Mouse (Mus musculus) CH12.LX (cell line): ENCODE measurements at regions not wholly inside any gene's neighbourhood (a gene's known extent, or its start where the extent isn't known, plus 50 kb on each side); places are given as distances from the start of the nearest gene placed in this dataset.

Experiments used
- DNase-seq: peaks from one replicate; pipeline ENCODE4 v3.0.0-alpha.2; 2013; ENCODE audit errors: extremely low read depth
- H3K27ac ChIP-seq: 2 replicates; pipeline ENCODE4 v1.5.1; 2012; ENCODE audit warnings: low read depth, mild to moderate bottlenecking, control low read depth, moderate library complexity; ENCODE audit not compliant: insufficient read depth
- H3K27me3 ChIP-seq: replicated peaks from 2 replicates; pipeline ENCODE3; 2012; ENCODE audit warnings: inconsistent platforms
- H3K36me3 ChIP-seq, 2 experiments: replicated peaks in 1 of 2; 2 replicates each; pipeline versions ENCODE3 to v1.6.1; 2012; ENCODE audit warnings: inconsistent platforms in 1 of 2, low read length in 1 of 2, mild to moderate bottlenecking in 1 of 2, mixed read lengths in 1 of 2, moderate library complexity in 1 of 2; ENCODE audit not compliant: control insufficient read depth in 1 of 2, insufficient read depth in 1 of 2
- H3K4me1 ChIP-seq, 2 experiments: 2 replicates each; pipeline ENCODE4 v1.6.1; 2012; ENCODE audit warnings: inconsistent platforms in 1 of 2, moderate library complexity in 1 of 2; ENCODE audit not compliant: insufficient read depth in 2 of 2, control insufficient read depth in 1 of 2
- H3K4me2 ChIP-seq: 2 replicates; pipeline ENCODE4 v1.6.1; 2012; ENCODE audit warnings: low read depth, mild to moderate bottlenecking, control low read depth; ENCODE audit not compliant: poor library complexity, insufficient read depth, severe bottlenecking
- H3K4me3 ChIP-seq, 3 experiments: fragments of 150-350 bp in 1 of 3; sonication (generic) in 1 of 3; replicated peaks in 1 of 3; 2 replicates each; pipeline versions ENCODE3 to v1.5.1; 2011 to 2012; ENCODE audit warnings: low read depth in 2 of 3, low read length in 2 of 3, mild to moderate bottlenecking in 2 of 3, moderate library complexity in 2 of 3, control low read depth in 1 of 3, improper control_type of control experiment in 1 of 3, inconsistent platforms in 1 of 3, mixed read lengths in 1 of 3; ENCODE audit not compliant: poor library complexity in 1 of 3
- H3K79me2 ChIP-seq: replicated peaks from 2 replicates; pipeline ENCODE4 v1.6.1; 2012; ENCODE audit warnings: mild to moderate bottlenecking, moderate library complexity; ENCODE audit not compliant: control insufficient read depth, poor library complexity, insufficient read depth, severe bottlenecking; ENCODE audit errors: extremely low read depth
- H3K9ac ChIP-seq: 2 replicates; pipeline ENCODE4 v1.6.1; 2012; ENCODE audit warnings: low read depth, mild to moderate bottlenecking, control low read depth, moderate library complexity; ENCODE audit not compliant: insufficient read depth
- H3K9me3 ChIP-seq: replicated peaks from 2 replicates; pipeline ENCODE3; 2012; ENCODE audit warnings: low read length, inconsistent platforms, mixed read lengths
- BHLHE40 ChIP-seq: IDR thresholded peaks from 2 replicates; pipeline ENCODE4 v1.6.1; 2011; ENCODE audit warnings: mild to moderate bottlenecking, low read depth, low read length, improper control_type of control experiment
- CHD1 ChIP-seq: IDR thresholded peaks from 2 replicates; pipeline ENCODE4 v1.6.1; 2012; ENCODE audit warnings: low read depth, low read length, improper control_type of control experiment, inconsistent platforms
- CTCF ChIP-seq, 2 experiments: IDR thresholded peaks in 1 of 2; conservative IDR thresholded peaks in 1 of 2; 2 replicates each; pipeline ENCODE4 v1.5.1; 2011 to 2012; ENCODE audit warnings: low read depth in 2 of 2, low read length in 2 of 2, improper control_type of control experiment in 1 of 2, inconsistent platforms in 1 of 2, mild to moderate bottlenecking in 1 of 2, moderate library complexity in 1 of 2
- ELF1 ChIP-seq: IDR thresholded peaks from 2 replicates; pipeline ENCODE4 v1.6.1; 2014; ENCODE audit warnings: low read depth, mild to moderate bottlenecking, inconsistent platforms, low read length, improper control_type of control experiment
- EP300 ChIP-seq: IDR thresholded peaks from 2 replicates; pipeline ENCODE4 v1.6.1; 2011; ENCODE audit warnings: low read length, improper control_type of control experiment
- ETS1 ChIP-seq: conservative IDR thresholded peaks from 2 replicates; pipeline ENCODE4 v1.6.1; 2012; ENCODE audit warnings: low read depth, mild to moderate bottlenecking, inconsistent platforms, low read length, improper control_type of control experiment, moderate library complexity
- GABPA ChIP-seq: IDR thresholded peaks from 2 replicates; pipeline ENCODE4 v1.6.1; 2012; ENCODE audit warnings: low read depth, low read length, improper control_type of control experiment, inconsistent platforms; ENCODE audit not compliant: insufficient replicate concordance
- HCFC1 ChIP-seq: IDR thresholded peaks from 2 replicates; pipeline ENCODE4 v1.6.1; 2012; ENCODE audit warnings: low read depth, mild to moderate bottlenecking, inconsistent platforms, low read length, improper control_type of control experiment
- IRF4 ChIP-seq: IDR thresholded peaks from 2 replicates; pipeline ENCODE4 v1.6.1; 2014; ENCODE audit warnings: low read depth, mild to moderate bottlenecking, inconsistent platforms, low read length, improper control_type of control experiment
- JUND ChIP-seq: conservative IDR thresholded peaks from 2 replicates; pipeline ENCODE4 v1.6.1; 2011; ENCODE audit warnings: low read depth, low read length, improper control_type of control experiment
- KAT2A ChIP-seq: IDR thresholded peaks from 2 replicates; pipeline ENCODE4 v1.6.1; 2012; ENCODE audit warnings: low read length, improper control_type of control experiment, inconsistent platforms; ENCODE audit not compliant: insufficient replicate concordance
- MAX ChIP-seq: IDR thresholded peaks from 2 replicates; pipeline ENCODE4 v1.6.1; 2011; ENCODE audit warnings: low read length, improper control_type of control experiment
- MAZ ChIP-seq: IDR thresholded peaks from 2 replicates; pipeline ENCODE4 v1.6.1; 2012; ENCODE audit warnings: low read depth, mild to moderate bottlenecking, inconsistent platforms, low read length, improper control_type of control experiment, moderate library complexity
- MEF2A ChIP-seq: IDR thresholded peaks from 2 replicates; pipeline ENCODE4 v1.6.1; 2014; ENCODE audit warnings: low read depth, mild to moderate bottlenecking, inconsistent platforms, low read length, improper control_type of control experiment, borderline replicate concordance
- MXI1 ChIP-seq: IDR thresholded peaks from 2 replicates; pipeline ENCODE4 v1.6.1; 2011; ENCODE audit warnings: mild to moderate bottlenecking, low read depth, low read length, improper control_type of control experiment
- MYC ChIP-seq: IDR thresholded peaks from 2 replicates; pipeline ENCODE4 v1.6.1; 2011; ENCODE audit warnings: low read depth, mild to moderate bottlenecking, improper control_type of control experiment, low read length
- PAX5 ChIP-seq: IDR thresholded peaks from 2 replicates; pipeline ENCODE4 v1.6.1; 2012; ENCODE audit warnings: low read length, inconsistent platforms, mixed read lengths
- RCOR1 ChIP-seq: conservative IDR thresholded peaks from 2 replicates; pipeline ENCODE4 v1.6.1; 2012; ENCODE audit warnings: low read depth, mild to moderate bottlenecking, inconsistent platforms, low read length, improper control_type of control experiment
- SIN3A ChIP-seq: IDR thresholded peaks from 2 replicates; pipeline ENCODE4 v1.6.1; 2012; ENCODE audit warnings: low read length, improper control_type of control experiment, inconsistent platforms
- TBP ChIP-seq: conservative IDR thresholded peaks from 2 replicates; pipeline ENCODE4 v1.6.1; 2011; ENCODE audit warnings: low read depth, low read length, improper control_type of control experiment
- UBTF ChIP-seq: IDR thresholded peaks from 2 replicates; pipeline ENCODE4 v1.6.1; 2012; ENCODE audit warnings: low read depth, mild to moderate bottlenecking, inconsistent platforms, low read length, improper control_type of control experiment, moderate library complexity
- USF1 ChIP-seq: IDR thresholded peaks from 2 replicates; pipeline ENCODE4 v1.6.1; 2014; ENCODE audit warnings: low read depth, mild to moderate bottlenecking, inconsistent platforms, low read length, improper control_type of control experiment
- USF2 ChIP-seq: conservative IDR thresholded peaks from 2 replicates; pipeline ENCODE4 v1.6.1; 2011; ENCODE audit warnings: low read depth, low read length, improper control_type of control experiment
- ZC3H11A ChIP-seq: IDR thresholded peaks from 2 replicates; pipeline ENCODE4 v1.6.1; 2012; ENCODE audit warnings: low read depth, mild to moderate bottlenecking, inconsistent platforms, low read length, improper control_type of control experiment
- ZNF384 ChIP-seq: IDR thresholded peaks from 2 replicates; pipeline ENCODE4 v1.6.1; 2012; ENCODE audit warnings: low read depth, low read length, improper control_type of control experiment, inconsistent platforms
- dilution Hi-C: fragments of 300-500 bp; cut with MboI; formaldehyde crosslinking; loops from 2 replicates; pipeline ENCODE4 v1.14.3; 2020; ENCODE audit warnings: low sequenced_read_pairs; ENCODE audit not compliant: extremely low pct_unique_long_range_greater_than_20kb, extremely low pct_ligation_motif_present
- in situ Hi-C: fragments of 300-500 bp; cut with MboI; formaldehyde crosslinking; loops from 3 replicates; pipeline ENCODE4 v1.14.3; 2019; ENCODE audit warnings: low sequenced_read_pairs, low pct_ligation_motif_present, low pct_unique_long_range_greater_than_20kb, mixed read lengths

- Histone ChIP-seq H3K4me3 (no peak overlapping the region), H3K9me3 (no peaks in the 10 kb centered on the region), H3K4me2 (no peak overlapping the region), H3K27ac (no peak overlapping the region), H3K79me2 (no peaks in the 10 kb centered on the region)
- dilution Hi-C loops, result no loop called here
- TF ChIP-seq KAT2A (no peak), USF2 (no peak), MAX (no peak), USF1 (no peak), MAZ (no peak), CTCF (conservative IDR thresholded peaks at IDR 0.05 in 1 of 2, IDR thresholded peaks at IDR 0.05 in 1 of 2; ENCODE audit: low read depth in 2 of 2, low read length in 2 of 2) (no peak), PAX5 (no peak), SIN3A (no peak), GABPA (no peak), ZC3H11A (no peak), TBP (no peak), RCOR1 (no peak), BHLHE40 (no peak)
- TF ChIP-seq, all 38 proteins: peak for 0
- no peak for DNase-seq
- no peaks in the 10 kb centered on the region for H3K36me3 ChIP-seq
- no peaks in the 10 kb centered on the region for H3K27me3 ChIP-seq
- H3K9ac ChIP-seq, result no peak overlapping the region
- in situ Hi-C loops, result no loop called here
- H3K4me1 ChIP-seq, result peaks cover 0 to 26% of the 10 kb centered on the region in 2 experiments; a peak in 2 of 4 replicates
Measured at GRCm38 (mm10) chr3:78901838-78902484, 384.4 kb downstream of the Rapgef2 start.

GRCm38 (mm10) chr3:78901016-78901837 lies 385.1 kb downstream of the Rapgef2 start:
- Histone ChIP-seq H3K36me3 (no peaks in the 10 kb centered on the region), H3K4me1 (peaks cover 0 to 26% of the 10 kb centered on the region in 2 experiments; a peak in 2 of 4 replicates), H3K4me3 (no peak overlapping the region), H3K27me3 (no peaks in the 10 kb centered on the region), H3K27ac (no peak overlapping the region), H3K4me2 (no peak overlapping the region), H3K79me2 (no peaks in the 10 kb centered on the region), H3K9me3 (no peaks in the 10 kb centered on the region), H3K9ac (no peak overlapping the region)
- no peak for TF ChIP-seq CTCF (conservative IDR thresholded peaks at IDR 0.05 in 1 of 2, IDR thresholded peaks at IDR 0.05 in 1 of 2; ENCODE audit: low read depth in 2 of 2, low read length in 2 of 2)
- TF ChIP-seq CHD1, result no peak
- TF ChIP-seq UBTF, result no peak
- no peak for TF ChIP-seq MAZ
- TF ChIP-seq MXI1, result no peak
- no peak for TF ChIP-seq USF2
- no peak for TF ChIP-seq EP300
- TF ChIP-seq ELF1, result no peak
- TF ChIP-seq MEF2A, result no peak
- no peak for TF ChIP-seq IRF4
- TF ChIP-seq HCFC1, result no peak
- TF ChIP-seq ZNF384, result no peak
- TF ChIP-seq TBP, result no peak
- TF ChIP-seq ETS1, result no peak
- no peak for TF ChIP-seq JUND
- no peak for TF ChIP-seq SIN3A
- no peak for TF ChIP-seq MYC
- DNase-seq, result peak; percentile 44
- dilution Hi-C loops, result no loop called here
- in situ Hi-C loops, result no loop called here
